Mouse (Mus musculus) megakaryocyte, embryonic 14.5 days (primary cell): Measurements from ENCODE around the gene Mex3a.

Source experiments
- FLI1 ChIP-seq: IDR thresholded peaks from 2 replicates; pipeline ENCODE4 v1.6.1; 2012; ENCODE audit warnings: low read length, inconsistent platforms, mixed read lengths
- GATA1 ChIP-seq: IDR thresholded peaks from 3 replicates; pipeline ENCODE4 v1.6.1; 2012; ENCODE audit warnings: mixed read lengths, low read length, inconsistent platforms, borderline replicate concordance

GRCm38 (mm10) chr3:88500655-88501365 is 31.4 kb upstream of the Mex3a start:
- TF ChIP-seq GATA1 (no peak), FLI1 (no peak)
